Mouse (Mus musculus) T-helper 17 cell (primary cell): ENCODE measurements around the gene Sar1a.

ENCODE experiments used
- in situ Hi-C, 2 experiments: fragments of 300-600 bp; cut with MboI, MseI; formaldehyde crosslinking; loops; 1 replicate in 1 of 2; 2 replicates in 1 of 2; pipeline ENCODE4 v1.15.1; 2025; ENCODE audit warnings: high pct_unique_total_duplicates in 2 of 2

The Sar1a gene

DNA sequence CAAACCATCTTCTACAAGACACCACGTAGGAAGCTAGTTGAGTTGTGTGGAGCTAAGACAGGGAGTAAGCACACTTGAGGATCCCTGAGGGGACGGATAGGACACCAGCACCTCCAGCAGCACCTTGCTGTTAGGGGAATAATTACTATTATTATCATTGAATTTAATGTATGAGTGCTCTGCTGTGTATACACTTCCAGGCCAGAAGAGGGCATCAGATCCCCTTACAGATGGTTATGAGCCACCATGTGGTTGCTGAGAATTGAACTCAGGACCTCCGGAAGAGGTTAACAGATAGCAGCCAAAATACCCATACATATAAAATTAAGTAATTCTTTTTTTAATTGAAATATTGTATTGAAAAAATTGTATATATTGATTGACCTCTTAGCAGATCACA, 9.3 kb upstream of the Sar1a start:
- in situ Hi-C loops: loop anchor here (25.0 kb wide), 2 partner anchors 917 to 1092 kb away; partner anchors contain the start of gene Kif1bp (in 1 of the 2)

DNA sequence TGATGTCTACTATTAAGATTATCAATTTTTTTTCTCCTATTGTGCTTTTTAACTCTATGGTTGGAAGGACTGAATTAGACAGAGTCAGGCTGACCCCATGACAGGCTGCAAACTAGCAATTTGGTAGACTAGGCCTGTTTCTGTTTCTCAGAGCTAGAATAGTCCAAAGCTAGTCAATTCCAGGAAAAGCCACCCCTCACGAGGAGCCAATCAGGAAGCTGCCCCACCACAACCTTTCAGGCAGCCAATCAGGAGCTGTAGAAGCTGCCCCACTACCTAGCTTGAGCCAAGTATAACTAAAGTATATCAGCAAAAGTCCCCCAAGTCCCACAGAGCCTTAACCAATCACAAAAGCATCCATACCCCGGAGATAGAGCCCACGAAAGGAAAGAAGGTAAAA, 4.2 kb upstream of the Sar1a start:
- in situ Hi-C loops: loop anchor here (25.0 kb wide), 2 partner anchors 661 to 1111 kb away; partner anchors contain the start of gene Ccar1 (in 1 of the 2)

DNA sequence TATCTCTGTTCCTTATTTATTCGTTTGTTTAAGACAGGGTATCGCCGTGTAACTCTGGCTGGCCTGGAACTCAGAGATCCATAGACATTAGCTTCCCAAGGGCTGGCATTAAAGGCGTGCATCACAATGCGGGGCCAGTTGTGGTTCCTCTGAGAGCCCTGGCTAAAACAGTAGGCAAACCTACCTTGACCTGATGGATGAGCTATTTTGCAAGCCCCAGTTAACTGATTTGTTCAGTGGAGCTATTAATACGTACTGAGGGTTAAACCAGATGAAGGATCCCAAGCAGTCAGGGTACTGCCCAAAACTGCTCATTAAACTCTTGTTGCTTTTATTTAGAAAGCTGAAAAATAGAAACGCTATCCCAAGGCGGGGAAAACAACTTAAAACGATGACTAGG, 554 bp upstream of the Sar1a start:
- in situ Hi-C loops: loop anchor here (25.0 kb wide), 2 partner anchors 658 to 1108 kb away; partner anchors contain the start of gene Ccar1 (in 1 of the 2)

DNA sequence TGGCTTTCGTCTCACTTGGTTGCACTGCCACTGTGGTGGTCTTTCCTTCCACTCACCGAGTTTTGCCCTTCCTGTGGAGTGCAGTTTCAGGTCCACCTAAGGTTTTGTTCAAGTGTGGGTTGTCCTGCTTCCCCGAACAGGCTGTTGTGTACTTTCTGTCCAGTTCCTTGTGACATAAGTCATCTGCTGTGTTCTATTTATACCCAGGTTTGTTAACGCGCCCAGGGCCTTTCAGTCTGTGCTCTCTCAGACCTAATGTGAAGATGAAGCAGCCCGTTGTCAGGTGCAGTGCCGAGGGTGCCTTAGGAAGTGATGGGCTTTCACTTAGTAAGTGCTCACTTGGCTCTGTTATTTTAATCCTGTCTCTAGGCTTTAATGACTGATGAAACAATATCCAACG, 9.3 kb downstream of the Sar1a start:
- in situ Hi-C loops: loop anchor here (25.0 kb wide), 2 partner anchors 648 to 1098 kb away; partner anchors contain the start of gene Ccar1 (in 1 of the 2)

DNA sequence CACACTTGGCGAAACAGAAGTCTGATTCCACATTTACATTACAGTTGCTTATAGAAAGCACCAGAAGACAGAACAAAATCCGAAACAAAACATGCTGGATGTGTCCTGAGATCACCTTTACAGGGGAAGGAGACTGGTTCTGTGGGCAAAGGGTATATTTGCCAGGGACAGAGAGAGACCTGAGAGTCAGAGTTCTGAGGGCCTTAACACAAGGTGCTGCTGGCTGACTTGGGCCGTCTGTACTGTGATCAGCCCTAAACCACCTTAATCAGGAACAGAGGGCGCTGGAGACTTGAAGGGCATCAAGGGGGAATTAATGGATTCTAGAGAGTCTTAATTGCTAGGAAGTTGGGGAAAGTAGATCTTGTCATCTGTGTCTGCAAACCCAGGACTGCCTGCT, 13.5 kb downstream of the Sar1a start:
- in situ Hi-C loops: loop anchor here (25.0 kb wide), 2 partner anchors 644 to 1094 kb away; partner anchors contain the start of gene Ccar1 (in 1 of the 2)

DNA sequence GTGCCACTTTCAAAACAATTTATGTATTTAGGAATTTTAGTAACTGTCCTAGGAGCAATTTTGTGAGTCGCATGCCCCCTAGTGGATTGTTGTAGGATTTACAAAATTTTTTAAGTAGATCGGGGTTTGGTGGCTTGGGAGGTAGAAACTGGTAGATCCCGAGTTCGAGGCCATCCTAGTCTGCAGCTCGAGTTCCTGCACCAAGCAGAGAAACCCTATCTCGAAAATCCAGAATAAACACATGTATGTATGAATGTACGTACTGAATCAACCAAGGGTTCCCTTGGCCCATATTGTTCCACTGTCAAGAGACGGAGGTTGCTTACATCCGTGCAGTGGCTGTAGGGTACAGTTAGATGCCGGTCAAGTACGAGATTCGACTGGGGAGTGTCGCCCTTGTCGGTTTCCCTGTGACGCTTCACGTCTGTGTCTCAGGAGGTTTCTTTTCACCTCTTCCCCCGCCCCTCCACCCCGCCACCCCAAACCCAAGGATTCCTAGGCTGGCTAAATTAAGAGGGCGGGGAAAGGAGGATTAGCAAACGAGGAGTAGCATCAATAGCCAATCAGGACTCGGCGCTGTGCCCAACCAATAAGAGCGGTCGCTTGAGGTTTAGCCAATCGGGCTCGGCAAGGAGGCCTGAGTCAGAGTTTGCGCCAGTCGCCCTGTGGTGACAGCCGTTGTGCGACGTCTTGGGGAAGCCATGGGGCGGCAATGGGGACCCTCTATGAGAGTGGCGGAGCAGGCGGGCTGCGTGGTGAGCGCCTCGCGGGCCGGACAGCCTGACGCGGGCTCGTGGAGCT, 15.0 kb downstream of the Sar1a start, which contains the start of gene Tysnd1:
Gene Tysnd1, plus strand, starts transcription at position 645 of the 801 bp plus-strand sequence.
- in situ Hi-C loops: loop anchor here (25.0 kb wide), 2 partner anchors 642 to 1092 kb away; partner anchors contain the start of gene Ccar1 (in 1 of the 2)

DNA sequence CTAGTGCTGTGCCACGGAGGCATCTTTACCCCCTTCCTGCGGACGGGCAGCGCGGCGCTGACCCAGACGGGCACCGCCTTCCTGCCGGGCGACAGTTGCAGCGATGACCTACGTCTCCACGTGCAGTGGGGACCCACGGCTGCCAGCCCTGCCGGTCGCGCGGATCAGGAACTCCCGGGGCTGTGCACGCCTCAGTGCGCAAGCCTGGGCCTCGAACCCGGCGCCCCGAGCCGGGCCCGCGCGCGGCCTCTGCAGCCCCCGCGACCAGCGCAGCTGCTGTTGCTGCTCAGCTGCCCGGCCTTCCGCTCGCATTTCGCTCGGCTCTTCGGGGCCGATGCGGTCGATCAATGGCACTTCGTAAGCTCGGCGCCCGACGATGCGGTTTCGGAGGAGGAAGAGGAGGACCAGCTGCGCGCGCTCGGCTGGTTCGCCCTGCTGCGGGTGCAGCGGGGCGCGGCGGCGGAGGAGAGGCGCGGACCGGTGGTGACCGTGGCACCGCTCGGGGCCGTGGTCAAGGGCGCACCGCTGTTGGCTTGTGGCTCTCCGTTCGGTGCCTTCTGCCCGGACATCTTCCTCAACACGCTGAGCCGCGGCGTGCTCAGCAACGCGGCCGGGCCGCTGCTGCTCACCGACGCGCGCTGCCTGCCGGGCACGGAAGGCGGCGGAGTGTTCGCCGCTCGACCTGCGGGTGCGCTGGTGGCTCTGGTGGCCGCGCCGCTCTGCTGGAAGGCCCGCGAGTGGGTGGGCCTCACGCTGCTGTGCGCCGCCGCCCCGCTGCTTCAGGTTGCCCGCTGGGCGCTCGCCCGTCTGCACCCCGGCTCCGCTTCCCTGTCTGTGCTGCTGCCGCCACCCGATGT, 15.8 kb downstream of the Sar1a start:
- in situ Hi-C loops: loop anchor here (25.0 kb wide), 2 partner anchors 641 to 1091 kb away; partner anchors contain the start of gene Ccar1 (in 1 of the 2)

DNA sequence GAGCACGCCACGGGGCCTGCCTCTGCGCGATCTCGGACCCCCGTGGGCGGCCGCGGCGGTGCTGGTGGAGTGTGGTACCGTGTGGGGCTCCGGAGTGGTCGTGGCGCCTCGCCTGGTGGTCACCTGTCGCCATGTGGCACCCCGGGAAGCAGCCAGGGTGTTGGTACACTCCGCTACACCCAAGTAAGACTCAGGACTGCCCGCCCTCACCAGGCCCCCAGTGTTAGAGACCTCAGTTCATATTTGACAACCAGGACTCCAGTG, 16.4 kb downstream of the Sar1a start:
- in situ Hi-C loops: loop anchor here (25.0 kb wide), 2 partner anchors 641 to 1091 kb away; partner anchors contain the start of gene Ccar1 (in 1 of the 2)

DNA sequence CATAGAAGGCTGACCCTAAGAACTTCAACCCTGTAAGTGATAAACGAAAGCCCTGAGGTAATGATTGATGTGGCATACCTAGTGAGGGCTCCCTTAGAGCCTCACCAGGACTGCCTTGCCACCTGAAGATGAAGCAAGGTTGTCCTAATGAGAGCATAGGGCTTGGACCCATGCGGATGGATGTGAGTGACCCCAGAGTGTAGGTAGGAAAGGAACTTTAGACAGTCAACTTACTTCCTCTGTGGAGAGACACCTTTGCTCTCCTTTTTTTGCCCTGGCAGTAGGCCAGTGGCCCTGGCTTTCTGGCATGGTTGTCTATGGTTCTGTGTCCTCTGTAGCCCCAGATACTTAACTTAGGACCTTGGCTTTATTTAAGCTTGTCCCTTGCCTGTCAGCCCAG, 16.9 kb downstream of the Sar1a start:
- in situ Hi-C loops: loop anchor here (25.0 kb wide), 2 partner anchors 640 to 1090 kb away; partner anchors contain the start of gene Ccar1 (in 1 of the 2)

DNA sequence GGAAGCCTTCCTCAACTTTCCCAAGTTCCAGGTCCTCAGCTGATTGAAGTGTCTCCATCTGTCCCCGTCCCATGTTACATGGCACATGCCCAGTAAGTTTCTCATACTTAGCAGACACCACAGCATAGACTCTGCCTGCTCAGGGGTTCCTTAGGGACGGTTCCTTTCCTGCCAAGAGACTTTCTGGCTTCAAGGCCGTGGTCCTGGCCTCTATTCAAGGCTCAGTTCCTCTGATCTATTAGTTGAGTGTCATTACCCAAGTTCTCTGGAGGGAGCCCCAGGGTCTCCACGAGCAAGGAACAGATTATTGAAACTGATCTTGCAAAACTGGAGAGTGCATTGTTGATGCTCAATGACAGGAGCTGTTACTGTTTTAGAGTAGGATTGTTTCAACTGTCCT, 24.6 kb downstream of the Sar1a start:
- in situ Hi-C loops: no loop called here

DNA sequence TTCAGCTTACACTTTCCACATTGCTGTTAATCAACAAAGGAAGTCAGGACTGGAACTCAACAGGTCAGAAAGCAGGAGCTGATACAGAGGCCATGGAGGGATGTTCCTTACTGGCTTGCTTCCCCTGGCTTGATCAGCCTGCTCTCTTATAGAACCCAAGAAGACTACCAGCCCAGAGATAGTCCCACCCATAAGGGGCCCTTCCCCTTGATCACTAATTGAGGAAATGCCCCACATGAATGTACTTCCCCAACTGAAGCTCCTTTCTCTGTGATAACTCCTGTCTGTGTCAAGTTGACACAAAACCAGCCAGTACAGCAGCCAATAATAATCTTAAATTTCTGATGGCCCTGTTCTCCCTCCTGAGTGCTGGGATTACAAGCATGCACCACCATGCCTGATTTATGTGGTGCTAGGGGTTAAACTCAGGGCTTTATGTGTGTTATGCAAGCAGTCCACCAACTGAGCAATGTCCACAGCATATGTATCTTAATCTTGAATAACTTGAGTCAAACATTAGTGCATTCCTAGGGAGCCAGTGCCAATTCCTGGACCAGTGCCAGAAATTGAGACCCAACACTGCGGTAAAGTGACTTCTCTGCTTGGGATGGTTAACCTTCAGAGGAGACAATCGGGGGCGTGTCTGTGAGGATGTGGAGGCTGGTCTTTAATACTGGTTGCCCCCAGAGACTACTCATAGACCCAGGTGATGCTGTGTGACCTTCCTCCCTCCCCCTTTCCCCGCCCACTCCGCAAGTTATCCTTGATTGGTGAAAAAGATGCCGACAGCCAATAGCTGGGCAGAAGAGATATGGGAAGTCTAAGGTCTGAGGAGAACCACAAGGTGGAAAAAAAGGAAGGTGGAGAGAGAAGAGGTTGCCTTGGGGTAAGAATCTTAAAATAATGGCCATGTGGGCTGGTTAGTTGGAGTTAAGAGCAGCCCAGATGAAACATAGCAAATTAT, 26.6 kb downstream of the Sar1a start:
- in situ Hi-C loops: no loop called here

DNA sequence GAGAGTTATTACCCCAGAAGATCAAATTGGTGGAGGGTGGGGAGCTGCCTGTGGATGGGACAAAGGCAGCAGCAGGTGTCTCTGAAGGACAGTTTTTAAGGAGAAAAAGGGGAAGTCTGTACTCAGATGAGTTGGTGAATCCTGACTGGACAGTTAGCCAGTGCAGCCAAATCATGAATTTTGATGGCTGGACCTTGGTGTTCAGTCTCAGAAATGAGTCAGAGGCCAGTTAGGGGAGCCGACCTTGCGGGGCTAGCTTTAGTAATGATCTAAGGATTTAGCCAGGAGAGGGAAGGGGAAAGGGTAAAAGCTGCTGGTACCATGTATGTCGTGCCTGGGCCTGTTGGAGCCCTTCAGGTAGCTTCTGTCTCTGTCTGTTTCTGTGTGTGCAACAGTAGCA, 33.5 kb downstream of the Sar1a start:
- in situ Hi-C loops: no loop called here

DNA sequence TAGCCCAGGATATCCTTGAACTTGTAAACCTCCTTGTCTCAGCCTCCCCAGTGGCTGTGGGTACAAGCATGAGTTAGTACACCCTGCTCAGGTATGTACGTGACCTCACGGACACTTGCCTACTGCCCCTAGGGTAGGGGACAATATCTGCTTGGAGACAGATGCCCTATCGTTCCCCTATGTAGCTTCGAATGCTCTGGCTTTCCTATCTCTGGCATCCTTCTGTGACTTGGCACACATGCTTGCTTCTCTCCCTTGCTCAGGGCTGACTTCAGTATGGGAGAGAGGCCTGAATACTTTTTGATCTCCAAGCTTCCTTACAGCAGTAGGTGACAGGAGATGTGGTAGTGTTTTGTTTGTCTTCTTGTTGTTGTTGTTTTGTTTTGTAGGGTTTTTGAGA, 34.0 kb downstream of the Sar1a start:
- in situ Hi-C loops: no loop called here

DNA sequence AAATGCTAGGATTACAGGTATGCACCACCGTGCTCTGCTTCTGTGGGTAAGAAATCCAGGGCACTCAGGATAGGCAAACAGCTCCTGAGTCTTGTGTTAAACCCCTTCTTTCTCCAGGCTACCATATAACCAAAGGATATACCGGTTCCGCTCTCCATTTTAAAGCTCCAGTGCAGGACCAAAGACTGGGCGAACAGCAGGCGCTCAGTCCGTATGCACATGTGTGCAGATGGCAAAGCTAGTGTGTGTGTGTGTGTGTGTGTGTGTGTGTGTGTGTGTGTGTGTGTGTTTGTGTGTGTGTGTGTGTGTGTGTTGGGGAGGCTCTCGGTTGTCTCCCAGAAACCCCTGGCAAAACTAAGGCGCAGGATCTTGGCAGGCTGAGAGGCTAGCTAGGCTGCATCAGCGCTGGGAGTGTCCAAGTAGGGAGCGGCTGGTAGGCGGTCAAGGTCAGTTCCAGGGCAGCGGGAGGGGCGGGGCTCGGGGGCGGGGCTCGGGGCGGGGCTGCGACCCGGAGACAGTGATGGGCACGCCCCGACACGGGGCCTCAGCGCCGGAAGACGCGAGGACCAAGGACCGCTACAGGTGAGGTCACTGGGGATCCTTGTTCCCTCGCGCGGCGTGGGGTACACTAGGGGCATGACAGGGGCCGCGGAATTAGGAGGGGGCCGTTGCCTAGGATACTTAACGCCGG, 34.8 kb downstream of the Sar1a start, which contains the start of gene Aifm2:
Gene Aifm2, plus strand, starts transcription at position 493 of the 691 bp plus-strand sequence.
- in situ Hi-C loops: no loop called here

DNA sequence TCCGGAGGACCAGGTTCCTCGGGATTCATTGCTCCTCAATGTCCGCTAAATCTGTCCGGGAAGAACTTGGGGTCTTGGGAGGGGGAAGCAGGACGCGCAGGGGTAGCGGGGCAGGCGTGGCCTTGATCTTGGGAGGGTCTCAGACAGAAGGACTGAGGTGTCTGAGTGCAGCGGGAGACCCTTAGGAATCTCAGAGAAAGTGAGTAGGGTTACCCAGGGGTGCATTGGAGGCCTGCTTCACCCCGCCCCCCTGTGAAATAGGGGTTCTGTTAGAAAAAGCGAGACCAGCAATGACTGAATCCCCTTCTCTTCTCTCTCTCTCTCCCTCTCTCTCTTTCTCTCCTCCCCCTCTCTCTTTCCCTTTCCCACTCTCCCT, 35.4 kb downstream of the Sar1a start:
- in situ Hi-C loops: no loop called here

DNA sequence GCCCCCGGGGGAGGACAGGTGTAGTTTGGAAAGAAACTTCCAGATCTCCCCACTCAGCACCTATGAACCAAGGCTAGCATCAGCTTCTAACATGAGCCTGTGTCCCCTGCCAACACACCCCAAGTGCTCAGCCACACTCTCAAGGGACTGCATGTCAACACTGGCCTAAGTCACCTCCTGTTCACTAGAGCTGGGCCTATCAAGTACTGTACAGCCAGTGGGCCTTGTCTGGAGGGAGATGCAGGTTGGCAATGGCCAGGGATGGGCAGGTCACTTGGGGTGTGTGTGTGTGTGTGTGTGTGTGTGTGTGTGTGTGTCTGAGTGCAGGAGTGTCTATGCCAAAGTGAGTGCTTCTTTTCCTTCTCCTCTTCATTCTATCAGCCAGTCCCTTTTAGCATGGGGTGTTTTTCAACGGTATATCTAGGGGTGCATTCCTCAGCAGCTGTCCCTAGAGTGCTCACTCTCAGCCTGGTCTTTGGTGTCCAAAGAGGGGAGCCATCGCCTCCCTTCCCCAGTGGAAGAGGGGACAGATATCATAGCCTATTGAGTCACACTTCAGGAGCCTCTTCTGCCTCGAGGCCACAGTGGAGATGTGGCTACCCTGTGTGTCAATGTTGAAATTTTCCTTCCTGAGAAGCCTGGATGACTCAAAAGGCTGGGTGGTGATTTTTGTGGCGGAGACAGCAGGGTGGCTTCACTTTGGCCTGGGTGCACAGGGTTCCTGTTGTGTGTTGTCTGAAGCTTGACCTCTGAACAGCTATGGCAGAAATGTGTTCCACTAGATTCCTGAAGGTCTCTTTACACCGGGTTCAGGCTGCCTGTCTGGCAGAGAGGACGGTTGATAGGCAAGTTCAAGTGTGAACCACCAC, 36.1 kb downstream of the Sar1a start:
- in situ Hi-C loops: no loop called here

DNA sequence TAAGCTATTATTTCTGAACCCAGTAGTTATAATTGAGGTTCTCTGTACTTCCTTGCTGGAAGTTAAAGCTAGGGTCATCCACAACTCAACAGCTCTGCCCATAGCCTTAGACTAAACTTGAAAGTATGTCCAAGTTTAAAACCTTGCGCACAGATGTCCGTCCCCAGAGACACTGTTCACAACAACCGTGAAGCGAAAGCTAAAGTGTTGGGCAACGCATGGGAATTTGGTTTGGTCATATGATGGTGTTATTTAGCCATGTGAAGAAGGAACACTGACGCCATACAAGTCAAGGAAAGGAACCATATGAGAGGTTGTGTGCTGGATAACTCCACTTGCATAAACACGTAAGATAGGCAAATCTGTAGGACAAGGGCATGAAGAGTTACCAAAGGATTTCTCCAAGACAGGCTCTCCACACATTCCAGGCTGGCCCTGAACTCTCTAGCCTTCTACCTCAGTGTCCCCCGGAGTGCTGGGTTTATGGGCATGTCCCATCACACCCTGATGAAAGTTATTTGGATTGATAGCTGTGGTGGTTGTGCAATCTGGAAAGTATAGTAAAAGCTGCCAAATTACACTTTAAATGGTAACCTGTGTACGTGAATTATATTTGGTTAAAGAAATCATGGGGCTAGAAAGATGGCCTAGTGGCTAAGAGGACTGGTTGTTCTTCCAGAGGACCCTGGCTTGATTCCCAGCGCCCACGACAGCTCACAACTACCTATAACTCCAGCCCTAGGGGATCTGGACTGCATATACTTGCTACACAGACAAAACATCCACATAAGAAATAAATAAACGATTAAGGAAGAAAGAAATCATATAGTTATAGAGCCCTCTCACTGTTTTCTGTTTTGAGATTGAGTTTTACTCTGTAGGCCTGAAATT, 37.6 kb downstream of the Sar1a start:
- in situ Hi-C loops: no loop called here

DNA sequence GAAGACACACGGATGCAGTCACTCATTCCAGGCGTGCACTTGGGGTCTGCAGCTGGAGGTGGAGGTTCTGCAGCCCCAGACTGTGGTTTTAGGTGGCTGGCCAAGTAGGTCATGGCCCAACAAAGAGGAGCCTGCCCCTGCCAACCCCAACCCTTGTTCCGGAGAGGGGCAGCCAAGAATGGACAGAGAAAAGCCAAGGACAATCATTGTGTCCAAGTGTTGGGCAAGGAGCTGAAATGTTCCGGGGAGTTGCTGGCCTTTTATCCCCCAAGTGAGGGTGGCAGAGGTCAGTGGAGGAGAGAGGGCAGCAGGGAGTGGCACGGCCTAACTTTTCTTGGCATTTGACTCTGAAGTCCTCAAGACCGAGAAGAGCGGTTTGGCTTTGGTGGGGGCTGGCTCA, 40.2 kb downstream of the Sar1a start:
- in situ Hi-C loops: no loop called here
